Mouse (Mus musculus) CH12.LX (cell line): ENCODE measurements around the gene Rab11b. TPM values are rescaled to one million over a fixed set of nuclear protein-coding genes. Genes with fewer than 3 reads are reported as not detected.
A peak's percentile ranks its signal among the peaks of the same experiment; 100 is the strongest.

Source experiments
- DNase-seq: peaks from one replicate; pipeline ENCODE4 v3.0.0-alpha.2; 2013; ENCODE audit errors: extremely low read depth
- H3K27ac ChIP-seq: 2 replicates; pipeline ENCODE4 v1.5.1; 2012; ENCODE audit warnings: low read depth, mild to moderate bottlenecking, control low read depth, moderate library complexity; ENCODE audit not compliant: insufficient read depth
- H3K27me3 ChIP-seq: replicated peaks from 2 replicates; pipeline ENCODE3; 2012; ENCODE audit warnings: inconsistent platforms
- H3K36me3 ChIP-seq, 2 experiments: replicated peaks in 1 of 2; 2 replicates each; pipeline versions ENCODE3 to v1.6.1; 2012; ENCODE audit warnings: inconsistent platforms in 1 of 2, low read length in 1 of 2, mild to moderate bottlenecking in 1 of 2, mixed read lengths in 1 of 2, moderate library complexity in 1 of 2; ENCODE audit not compliant: control insufficient read depth in 1 of 2, insufficient read depth in 1 of 2
- H3K4me1 ChIP-seq, 2 experiments: 2 replicates each; pipeline ENCODE4 v1.6.1; 2012; ENCODE audit warnings: inconsistent platforms in 1 of 2, moderate library complexity in 1 of 2; ENCODE audit not compliant: insufficient read depth in 2 of 2, control insufficient read depth in 1 of 2
- H3K4me2 ChIP-seq: 2 replicates; pipeline ENCODE4 v1.6.1; 2012; ENCODE audit warnings: low read depth, mild to moderate bottlenecking, control low read depth; ENCODE audit not compliant: poor library complexity, insufficient read depth, severe bottlenecking
- H3K4me3 ChIP-seq, 3 experiments: fragments of 150-350 bp in 1 of 3; sonication (generic) in 1 of 3; replicated peaks in 1 of 3; 2 replicates each; pipeline versions ENCODE3 to v1.5.1; 2011 to 2012; ENCODE audit warnings: low read depth in 2 of 3, low read length in 2 of 3, mild to moderate bottlenecking in 2 of 3, moderate library complexity in 2 of 3, control low read depth in 1 of 3, improper control_type of control experiment in 1 of 3, inconsistent platforms in 1 of 3, mixed read lengths in 1 of 3; ENCODE audit not compliant: poor library complexity in 1 of 3
- H3K79me2 ChIP-seq: replicated peaks from 2 replicates; pipeline ENCODE4 v1.6.1; 2012; ENCODE audit warnings: mild to moderate bottlenecking, moderate library complexity; ENCODE audit not compliant: control insufficient read depth, poor library complexity, insufficient read depth, severe bottlenecking; ENCODE audit errors: extremely low read depth
- H3K9ac ChIP-seq: 2 replicates; pipeline ENCODE4 v1.6.1; 2012; ENCODE audit warnings: low read depth, mild to moderate bottlenecking, control low read depth, moderate library complexity; ENCODE audit not compliant: insufficient read depth
- H3K9me3 ChIP-seq: replicated peaks from 2 replicates; pipeline ENCODE3; 2012; ENCODE audit warnings: low read length, inconsistent platforms, mixed read lengths
- BHLHE40 ChIP-seq: IDR thresholded peaks from 2 replicates; pipeline ENCODE4 v1.6.1; 2011; ENCODE audit warnings: mild to moderate bottlenecking, low read depth, low read length, improper control_type of control experiment
- CHD1 ChIP-seq: IDR thresholded peaks from 2 replicates; pipeline ENCODE4 v1.6.1; 2012; ENCODE audit warnings: low read depth, low read length, improper control_type of control experiment, inconsistent platforms
- CHD2 ChIP-seq: IDR thresholded peaks from 2 replicates; pipeline ENCODE4 v1.6.1; 2011; ENCODE audit warnings: low read length, improper control_type of control experiment
- CTCF ChIP-seq, 2 experiments: IDR thresholded peaks in 1 of 2; conservative IDR thresholded peaks in 1 of 2; 2 replicates each; pipeline ENCODE4 v1.5.1; 2011 to 2012; ENCODE audit warnings: low read depth in 2 of 2, low read length in 2 of 2, improper control_type of control experiment in 1 of 2, inconsistent platforms in 1 of 2, mild to moderate bottlenecking in 1 of 2, moderate library complexity in 1 of 2
- E2F4 ChIP-seq: IDR thresholded peaks from 2 replicates; pipeline ENCODE4 v1.6.1; 2011; ENCODE audit warnings: low read depth, low read length, improper control_type of control experiment; ENCODE audit not compliant: insufficient replicate concordance
- EP300 ChIP-seq: IDR thresholded peaks from 2 replicates; pipeline ENCODE4 v1.6.1; 2011; ENCODE audit warnings: low read length, improper control_type of control experiment
- ETS1 ChIP-seq: conservative IDR thresholded peaks from 2 replicates; pipeline ENCODE4 v1.6.1; 2012; ENCODE audit warnings: low read depth, mild to moderate bottlenecking, inconsistent platforms, low read length, improper control_type of control experiment, moderate library complexity
- GABPA ChIP-seq: IDR thresholded peaks from 2 replicates; pipeline ENCODE4 v1.6.1; 2012; ENCODE audit warnings: low read depth, low read length, improper control_type of control experiment, inconsistent platforms; ENCODE audit not compliant: insufficient replicate concordance
- HCFC1 ChIP-seq: IDR thresholded peaks from 2 replicates; pipeline ENCODE4 v1.6.1; 2012; ENCODE audit warnings: low read depth, mild to moderate bottlenecking, inconsistent platforms, low read length, improper control_type of control experiment
- JUN ChIP-seq: IDR thresholded peaks from 2 replicates; pipeline ENCODE4 v1.6.1; 2011; ENCODE audit warnings: low read depth, mild to moderate bottlenecking, low read length, improper control_type of control experiment, moderate library complexity; ENCODE audit not compliant: insufficient read depth
- MAFK ChIP-seq: IDR thresholded peaks from 2 replicates; pipeline ENCODE4 v1.6.1; 2011; ENCODE audit warnings: low read length, improper control_type of control experiment; ENCODE audit not compliant: insufficient replicate concordance
- MAZ ChIP-seq: IDR thresholded peaks from 2 replicates; pipeline ENCODE4 v1.6.1; 2012; ENCODE audit warnings: low read depth, mild to moderate bottlenecking, inconsistent platforms, low read length, improper control_type of control experiment, moderate library complexity
- MEF2A ChIP-seq: IDR thresholded peaks from 2 replicates; pipeline ENCODE4 v1.6.1; 2014; ENCODE audit warnings: low read depth, mild to moderate bottlenecking, inconsistent platforms, low read length, improper control_type of control experiment, borderline replicate concordance
- MXI1 ChIP-seq: IDR thresholded peaks from 2 replicates; pipeline ENCODE4 v1.6.1; 2011; ENCODE audit warnings: mild to moderate bottlenecking, low read depth, low read length, improper control_type of control experiment
- MYC ChIP-seq: IDR thresholded peaks from 2 replicates; pipeline ENCODE4 v1.6.1; 2011; ENCODE audit warnings: low read depth, mild to moderate bottlenecking, improper control_type of control experiment, low read length
- NELFE ChIP-seq: IDR thresholded peaks from 2 replicates; pipeline ENCODE4 v1.6.1; 2011; ENCODE audit warnings: low read depth, low read length, improper control_type of control experiment
- NRF1 ChIP-seq: IDR thresholded peaks from 2 replicates; pipeline ENCODE4 v1.6.1; 2014; ENCODE audit warnings: low read depth, mild to moderate bottlenecking, inconsistent platforms, low read length, improper control_type of control experiment, moderate library complexity
- POLR2A ChIP-seq: IDR thresholded peaks from 2 replicates; pipeline ENCODE4 v1.6.1; 2011; ENCODE audit warnings: low read depth, mild to moderate bottlenecking, improper control_type of control experiment, low read length
- RAD21 ChIP-seq: IDR thresholded peaks from 2 replicates; pipeline ENCODE4 v1.6.1; 2011; ENCODE audit warnings: low read depth, mild to moderate bottlenecking, low read length, improper control_type of control experiment, moderate library complexity
- RCOR1 ChIP-seq: conservative IDR thresholded peaks from 2 replicates; pipeline ENCODE4 v1.6.1; 2012; ENCODE audit warnings: low read depth, mild to moderate bottlenecking, inconsistent platforms, low read length, improper control_type of control experiment
- SMC3 ChIP-seq: IDR thresholded peaks from 2 replicates; pipeline ENCODE4 v1.6.1; 2011; ENCODE audit warnings: low read depth, low read length, improper control_type of control experiment
- TBP ChIP-seq: conservative IDR thresholded peaks from 2 replicates; pipeline ENCODE4 v1.6.1; 2011; ENCODE audit warnings: low read depth, low read length, improper control_type of control experiment
- TCF12 ChIP-seq: IDR thresholded peaks from 2 replicates; pipeline ENCODE4 v1.6.1; 2014; ENCODE audit warnings: low read depth, mild to moderate bottlenecking, inconsistent platforms, low read length, improper control_type of control experiment
- USF2 ChIP-seq: conservative IDR thresholded peaks from 2 replicates; pipeline ENCODE4 v1.6.1; 2011; ENCODE audit warnings: low read depth, low read length, improper control_type of control experiment
- ZMIZ1 ChIP-seq: IDR thresholded peaks from 2 replicates; pipeline ENCODE4 v1.6.1; 2012; ENCODE audit warnings: low read depth, mild to moderate bottlenecking, inconsistent platforms, low read length, improper control_type of control experiment
- ZNF384 ChIP-seq: IDR thresholded peaks from 2 replicates; pipeline ENCODE4 v1.6.1; 2012; ENCODE audit warnings: low read depth, low read length, improper control_type of control experiment, inconsistent platforms
- dilution Hi-C: fragments of 300-500 bp; cut with MboI; formaldehyde crosslinking; loops from 2 replicates; pipeline ENCODE4 v1.14.3; 2020; ENCODE audit warnings: low sequenced_read_pairs; ENCODE audit not compliant: extremely low pct_unique_long_range_greater_than_20kb, extremely low pct_ligation_motif_present
- in situ Hi-C: fragments of 300-500 bp; cut with MboI; formaldehyde crosslinking; loops from 3 replicates; pipeline ENCODE4 v1.14.3; 2019; ENCODE audit warnings: low sequenced_read_pairs, low pct_ligation_motif_present, low pct_unique_long_range_greater_than_20kb, mixed read lengths
- polyA plus RNA-seq: library from polyadenylated mRNA; unstranded; fragments of >175 nt; gene quantifications from 2 replicates; pipeline ENCODE4 v1.2.1, GENCODE M21; 2012; ENCODE audit warnings: low read depth; ENCODE audit not compliant: insufficient read length
- total RNA-seq, 2 experiments: library from RNA; depleted of rRNA; stranded (reverse); fragments of 300-350 nt in 1 of 2; fragments of >200 nt in 1 of 2; gene quantifications; 2 replicates each; pipeline ENCODE4 v1.2.3; 2012 to 2014

Gene Rab11b
- total and polyA plus RNA-seq, 3 experiments, result 17.4 to 57.9 (median 32.7) TPM

GRCm38 (mm10) chr17:33746011-33746410, 14.3 kb downstream of the Rab11b start:
- DNase-seq, result peak; percentile 10
- Histone ChIP-seq H3K9ac (no peak overlapping the region), H3K27ac (no peak overlapping the region), H3K79me2 (no peaks in the 10 kb centered on the region), H3K4me2 (no peak overlapping the region), H3K4me3 (no peak overlapping the region), H3K36me3 (peaks cover 41 to 54% of the 10 kb centered on the region in 2 experiments), H3K27me3 (no peaks in the 10 kb centered on the region), H3K4me1 (no peaks in the 10 kb centered on the region), H3K9me3 (no peaks in the 10 kb centered on the region)
- TF ChIP-seq ETS1, result no peak
- no peak for TF ChIP-seq POLR2A
- peak; percentile 63 for TF ChIP-seq RAD21
- peak; percentile 70 for TF ChIP-seq SMC3
- no peak for TF ChIP-seq MXI1
- no peak for TF ChIP-seq ZNF384
- TF ChIP-seq JUN, result no peak
- no peak for TF ChIP-seq BHLHE40
- TF ChIP-seq EP300, result no peak
- TF ChIP-seq MEF2A, result no peak
- TF ChIP-seq CTCF (conservative IDR thresholded peaks at IDR 0.05 in 1 of 2, IDR thresholded peaks at IDR 0.05 in 1 of 2; ENCODE audit: low read depth in 2 of 2, low read length in 2 of 2), result peak; percentile 26 to 67; a peak in 2 of 4 replicates
- no peak for TF ChIP-seq MYC
- TF ChIP-seq NELFE, result no peak
- TF ChIP-seq HCFC1, result no peak
- no peak for TF ChIP-seq USF2
- in situ Hi-C loops, result no loop called here
- dilution Hi-C loops, result no loop called here

- H3K9ac ChIP-seq, result no peak overlapping the region
- H3K4me2 ChIP-seq, result no peak overlapping the region
- in situ Hi-C loops, result no loop called here
- no peaks in the 10 kb centered on the region for H3K4me1 ChIP-seq
- peaks cover 35 to 42% of the 10 kb centered on the region in 2 experiments for H3K36me3 ChIP-seq
- H3K27ac ChIP-seq, result no peak overlapping the region
- H3K27me3 ChIP-seq, result no peaks in the 10 kb centered on the region
- no peaks in the 10 kb centered on the region for H3K79me2 ChIP-seq
- no peak overlapping the region for H3K4me3 ChIP-seq
- no peak for DNase-seq
- H3K9me3 ChIP-seq, result no peaks in the 10 kb centered on the region
- TF ChIP-seq ZMIZ1, result no peak
- no peak for TF ChIP-seq CHD2
- TF ChIP-seq BHLHE40, result no peak
- TF ChIP-seq USF2, result no peak
- no peak for TF ChIP-seq GABPA
- no peak for TF ChIP-seq TBP
- TF ChIP-seq CHD1, result no peak
- TF ChIP-seq NRF1, result no peak
- no peak for TF ChIP-seq E2F4
- no peak for TF ChIP-seq MAFK
- no peak for TF ChIP-seq MAZ
- no peak for TF ChIP-seq RCOR1
- no peak for TF ChIP-seq TCF12
- dilution Hi-C loops, result no loop called here
Observed at GRCm38 (mm10) chr17:33744686-33745384, 15.5 kb downstream of the Rab11b start.
